Mouse (Mus musculus) liver, postnatal 0 days (tissue): ENCODE measurements around the gene Rnf227.

Experiments used
- CTCF ChIP-seq: sonication (generic); IDR thresholded peaks from 2 replicates; pipeline ENCODE4 v1.5.1; 2016; ENCODE audit warnings: antibody characterized with exemption, low read depth
- EP300 ChIP-seq: IDR thresholded peaks from 2 replicates; pipeline ENCODE4 v1.6.1; 2016; ENCODE audit warnings: antibody characterized with exemption, low read depth, mild to moderate bottlenecking

DNA sequence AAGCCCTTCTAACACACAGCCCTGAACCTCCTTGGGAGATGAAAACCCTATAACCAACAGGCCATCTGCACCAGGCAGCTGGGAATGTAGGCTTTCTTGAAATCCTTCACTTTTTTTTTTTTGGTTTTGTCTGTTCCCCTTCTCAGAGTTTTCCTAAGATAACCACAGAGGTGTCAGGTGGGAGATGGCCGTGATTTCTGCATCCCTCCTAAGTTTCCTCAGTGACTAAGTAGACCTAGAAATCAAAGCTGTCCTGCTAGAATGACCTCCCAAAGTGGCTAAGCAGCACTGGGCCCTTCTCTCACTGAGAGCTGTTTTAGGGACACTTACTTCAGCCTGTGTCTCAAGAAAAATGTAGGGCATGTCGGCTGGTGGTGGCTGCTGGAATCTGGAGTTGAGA, 42.5 kb upstream of the Rnf227 start:
- no peak for TF ChIP-seq CTCF
- TF ChIP-seq EP300, result no peak
